Mouse (Mus musculus) heart, postnatal 10 days (tissue): ENCODE results near the gene Cacna2d1. TPM values are rescaled to one million over a fixed set of nuclear protein-coding genes. Genes with fewer than 3 reads are reported as not detected.
A peak's percentile ranks its signal among the peaks of the same experiment; 100 is the strongest.

Experiments used
- DNase-seq, 2 experiments: peaks; one replicate each; pipeline ENCODE4 v3.0.0; 2021
- intact Hi-C: fragments of 180-260 bp; cut with DNase I; formaldehyde crosslinking; loops from one replicate; pipeline ENCODE4 v1.15.1; 2025
- total RNA-seq, 2 experiments: library from RNA; stranded (reverse); gene quantifications; 2 replicates each; pipeline ENCODE4 v1.2.3; 2021

Cacna2d1 gene
- total RNA-seq, 2 experiments from 2014 or later: 67.1 to 70.1 TPM

DNA sequence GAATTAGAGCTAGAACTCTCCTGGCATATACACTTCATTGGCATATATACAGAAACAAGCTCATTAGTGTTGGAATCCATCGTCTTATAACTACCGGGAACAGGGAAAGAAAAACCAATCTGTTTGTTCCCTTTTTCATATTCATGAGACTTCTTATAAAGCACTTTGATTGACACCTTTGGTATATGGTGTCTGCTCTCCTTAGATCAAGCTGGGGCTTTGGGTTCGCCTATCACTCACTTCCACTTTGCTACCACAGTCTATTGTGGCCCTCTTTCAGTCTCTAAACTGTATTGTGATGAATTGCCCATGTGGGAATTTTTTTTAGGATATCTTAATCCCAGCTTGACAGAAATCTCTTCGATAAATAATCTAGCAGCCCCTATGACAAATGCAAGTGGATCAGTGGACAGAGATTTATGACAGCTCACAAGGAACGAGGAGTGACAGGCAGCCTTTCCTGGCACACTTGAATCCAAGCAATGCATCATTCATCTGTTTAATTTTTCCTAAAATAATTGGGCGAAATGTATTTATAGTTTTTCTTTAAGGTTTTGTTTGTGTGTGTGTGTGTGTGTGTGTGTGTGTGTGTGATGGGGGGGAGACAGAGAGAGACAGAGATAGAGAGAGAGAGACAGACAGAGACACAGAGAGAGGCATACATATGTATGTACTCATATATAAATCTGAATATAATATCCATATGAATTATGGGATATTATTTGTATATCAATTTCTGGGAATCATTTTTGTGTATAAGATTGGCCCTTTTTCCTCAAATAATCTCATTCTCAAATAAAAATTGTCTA lies 200.0 kb downstream of the Cacna2d1 start:
- no peak for DNase-seq
- intact Hi-C loops: no loop called here

DNA sequence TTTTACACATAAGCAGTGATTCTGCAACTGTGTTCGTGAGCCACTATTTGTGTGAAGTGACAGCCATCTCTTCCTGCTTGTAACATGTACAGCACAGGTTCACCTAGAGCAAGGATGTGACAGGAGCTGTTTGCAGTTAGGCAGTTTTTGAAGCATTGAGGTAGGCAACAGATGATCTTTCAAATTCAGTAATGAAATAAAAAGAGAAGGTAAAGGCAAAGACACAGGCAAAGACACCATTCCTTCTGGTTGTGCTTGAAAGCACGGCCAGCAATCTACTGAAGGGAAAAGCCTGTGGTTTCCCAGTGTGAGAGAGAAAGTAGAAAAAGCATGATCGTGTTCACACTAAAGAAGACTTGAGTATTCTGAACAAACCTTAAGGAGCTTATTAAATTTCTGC lies 201.5 kb downstream of the Cacna2d1 start:
- intact Hi-C loops: no loop called here
- DNase-seq: no peak

DNA sequence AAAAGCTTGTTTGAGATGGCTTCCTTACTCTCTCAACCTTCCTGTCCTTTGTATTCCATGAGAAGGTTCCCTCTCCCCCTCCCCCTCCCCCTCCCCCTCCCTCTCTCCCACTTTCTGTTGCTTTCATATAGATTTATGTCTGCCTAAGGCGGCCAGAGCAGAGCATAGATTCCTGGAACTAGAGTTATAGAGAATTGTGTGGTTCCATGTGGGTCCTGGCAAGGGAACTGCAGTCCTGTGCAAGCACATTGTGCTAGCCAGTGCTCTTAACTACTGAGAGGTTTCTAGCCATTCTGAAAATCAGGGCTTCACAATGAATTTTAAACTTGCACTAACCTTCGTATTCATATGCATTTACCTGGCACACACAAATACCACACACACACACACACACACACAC lies 202.3 kb downstream of the Cacna2d1 start:
- intact Hi-C loops: no loop called here
- no peak for DNase-seq

DNA sequence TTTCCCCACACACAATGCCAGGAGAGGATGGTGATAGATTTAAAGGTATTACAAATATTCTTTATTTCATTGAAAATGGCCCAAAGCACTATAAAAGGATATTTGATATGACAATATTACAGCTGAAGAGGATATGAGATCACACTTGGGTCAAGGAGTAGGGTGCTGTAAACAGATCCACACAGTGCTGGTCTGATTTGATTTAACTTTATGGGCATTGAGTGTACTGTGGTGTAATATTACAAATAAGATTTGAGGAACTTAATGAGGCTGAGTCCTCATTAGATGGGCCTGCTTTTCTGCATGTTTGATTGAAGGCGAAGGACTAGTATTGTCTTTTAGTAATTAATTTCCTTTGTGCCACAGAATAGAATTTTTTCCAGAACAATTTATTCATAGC lies 212.1 kb downstream of the Cacna2d1 start:
- intact Hi-C loops: no loop called here
- no peak for DNase-seq

DNA sequence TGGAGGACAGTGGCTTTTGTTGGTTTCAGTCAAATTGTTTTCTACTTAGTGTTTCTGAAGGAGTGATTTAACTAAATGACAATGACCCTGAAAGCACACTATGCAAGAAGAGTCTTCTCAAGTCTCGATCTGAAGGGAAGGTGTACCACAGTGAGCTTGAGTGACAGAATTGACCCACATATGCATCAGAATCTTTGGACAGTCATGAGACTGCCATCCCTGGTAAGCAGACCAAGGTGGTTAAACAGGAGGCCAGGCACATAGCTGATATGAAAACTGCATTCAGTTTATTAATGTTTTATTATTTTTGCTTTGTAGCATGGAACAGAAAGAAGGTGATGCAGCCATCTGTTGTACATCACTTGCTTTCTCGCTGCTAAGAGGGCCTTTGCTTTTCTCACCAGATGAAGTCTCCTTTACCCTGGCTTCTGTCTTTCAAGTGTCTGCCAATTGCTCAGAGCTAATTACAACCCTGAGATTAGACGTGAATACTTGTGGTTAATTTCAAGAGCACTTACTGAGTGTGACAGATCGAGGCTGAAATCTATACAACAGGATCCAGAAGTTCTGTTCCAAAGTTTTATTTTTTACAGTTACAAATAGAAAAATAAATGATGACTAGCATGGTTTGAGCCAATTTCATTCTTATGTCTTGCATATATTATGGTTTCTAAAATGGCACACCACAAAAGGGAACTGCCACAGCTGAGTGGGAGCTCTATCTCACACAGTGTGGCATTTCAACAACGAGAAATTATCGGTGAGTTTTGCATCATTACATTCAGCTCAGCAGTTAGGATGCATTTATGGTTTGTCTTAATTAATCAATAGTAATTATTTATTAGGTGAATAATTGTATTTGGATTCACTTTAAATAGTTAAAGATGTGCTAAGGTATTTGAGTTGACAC lies 221.1 kb downstream of the Cacna2d1 start:
- DNase-seq: peak in 1 of 2 experiments; percentile 10
- intact Hi-C loops: no loop called here

DNA sequence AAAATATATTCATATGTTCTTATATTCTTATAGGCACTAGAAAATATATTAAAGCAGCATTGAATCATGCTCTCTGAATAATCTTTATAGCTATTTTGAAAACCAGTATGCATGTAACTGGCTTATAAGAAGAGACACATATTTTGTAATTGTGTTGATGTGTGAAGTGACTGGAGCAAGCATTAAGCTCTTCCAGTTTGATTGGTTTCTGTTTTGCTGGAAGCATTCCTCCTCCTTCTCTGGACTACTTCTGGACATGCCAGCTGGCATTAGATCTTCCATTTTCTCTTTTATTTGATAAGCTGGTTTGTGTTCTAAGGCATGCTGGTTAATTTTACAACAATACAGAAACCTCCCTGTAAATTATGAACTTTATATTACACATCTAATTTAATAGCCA lies 228.8 kb downstream of the Cacna2d1 start:
- intact Hi-C loops: no loop called here
- peak in 1 of 2 experiments; percentile 8 for DNase-seq

DNA sequence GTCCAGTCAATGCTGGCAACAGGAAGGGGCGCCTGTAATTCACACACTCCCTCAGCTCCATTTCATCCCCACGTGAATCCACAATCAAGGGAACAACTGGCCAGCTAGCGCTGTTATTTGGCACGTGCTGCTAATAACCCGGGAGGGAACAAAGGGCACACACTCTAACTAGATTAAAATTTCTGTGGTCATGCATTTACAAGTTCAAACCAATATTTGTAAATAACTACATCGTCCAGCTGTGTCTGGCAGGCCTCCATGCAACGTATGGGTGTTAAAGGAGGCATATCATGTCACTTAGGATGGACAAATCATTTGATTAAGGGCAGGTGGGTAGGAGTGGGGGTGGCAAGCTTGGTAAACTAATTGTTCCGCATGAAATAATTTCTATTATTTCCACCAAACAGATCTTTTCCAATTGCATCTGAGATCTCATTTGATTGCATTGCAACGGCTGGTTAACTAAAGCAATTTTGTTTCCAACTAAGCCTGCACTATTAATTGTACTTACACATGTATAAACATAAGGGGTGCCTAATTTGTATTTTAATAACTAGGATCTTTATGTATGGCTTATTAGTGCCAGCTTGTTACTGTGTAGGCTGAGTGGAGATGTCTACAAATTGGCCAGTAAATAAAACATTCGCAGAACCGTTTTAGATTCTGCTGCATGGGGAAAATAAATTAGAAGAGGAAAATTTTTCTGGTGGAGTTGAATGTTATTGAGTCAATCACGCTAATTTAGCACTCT lies 231.8 kb downstream of the Cacna2d1 start:
- intact Hi-C loops: no loop called here
- DNase-seq: peak; percentile 18 to 28

DNA sequence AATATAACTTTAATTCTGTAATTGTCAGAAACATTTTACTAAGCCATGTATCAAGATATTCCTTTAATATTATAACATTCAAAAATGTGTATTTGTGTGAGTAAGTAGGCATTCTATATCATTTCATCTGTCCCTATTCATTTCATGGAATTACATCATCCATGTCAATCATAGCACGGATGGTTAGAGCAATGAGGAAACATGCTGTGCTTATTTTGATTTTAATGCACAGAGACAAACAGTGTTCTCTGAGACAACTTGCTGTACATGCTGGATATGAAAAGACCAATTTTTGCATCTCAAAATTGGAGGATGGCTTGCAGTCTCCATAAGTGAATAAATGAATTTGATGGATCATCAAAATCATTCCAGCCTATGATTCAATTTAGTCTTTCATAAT lies 232.4 kb downstream of the Cacna2d1 start:
- DNase-seq: no peak
- intact Hi-C loops: no loop called here

DNA sequence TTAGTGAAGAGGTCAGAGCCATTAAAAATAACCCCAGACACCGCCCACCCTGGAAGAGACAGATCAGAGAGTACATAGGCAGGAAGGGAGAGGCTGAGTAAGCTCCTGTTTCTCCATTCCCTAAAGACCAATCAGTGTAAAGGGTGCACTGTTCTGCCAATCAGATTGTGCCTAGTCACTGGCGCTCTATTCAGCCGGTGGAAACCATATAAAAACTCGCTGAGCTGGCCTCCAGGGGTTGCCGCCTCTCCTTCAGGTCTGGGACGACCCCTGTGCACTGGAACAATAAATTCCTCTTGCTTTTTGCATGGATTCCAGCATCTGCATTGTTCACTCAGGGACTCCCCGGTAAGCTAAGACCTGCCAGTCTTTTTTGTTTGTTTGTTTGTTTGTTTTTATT lies 246.6 kb downstream of the Cacna2d1 start:
- no peak for DNase-seq
- intact Hi-C loops: no loop called here

DNA sequence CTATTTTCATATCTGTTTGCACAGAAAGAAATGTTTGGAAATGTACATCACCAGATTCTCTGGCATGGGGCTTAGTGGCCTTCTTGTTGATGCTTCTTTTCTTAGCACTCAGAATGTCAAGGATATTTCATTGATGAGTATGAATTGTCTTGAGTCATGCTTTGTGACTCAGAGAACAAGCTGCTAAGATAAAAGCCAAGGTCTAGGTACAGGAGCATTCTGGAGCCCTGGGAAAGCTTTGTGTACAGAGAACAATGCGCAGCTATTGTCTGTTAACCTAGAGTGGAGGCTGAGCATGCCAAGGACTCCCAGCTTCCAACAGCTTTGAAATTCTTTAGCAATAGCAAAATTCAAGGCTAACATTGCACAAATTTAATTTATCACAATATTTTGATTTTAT lies 249.6 kb downstream of the Cacna2d1 start:
- no peak for DNase-seq
- intact Hi-C loops: no loop called here

DNA sequence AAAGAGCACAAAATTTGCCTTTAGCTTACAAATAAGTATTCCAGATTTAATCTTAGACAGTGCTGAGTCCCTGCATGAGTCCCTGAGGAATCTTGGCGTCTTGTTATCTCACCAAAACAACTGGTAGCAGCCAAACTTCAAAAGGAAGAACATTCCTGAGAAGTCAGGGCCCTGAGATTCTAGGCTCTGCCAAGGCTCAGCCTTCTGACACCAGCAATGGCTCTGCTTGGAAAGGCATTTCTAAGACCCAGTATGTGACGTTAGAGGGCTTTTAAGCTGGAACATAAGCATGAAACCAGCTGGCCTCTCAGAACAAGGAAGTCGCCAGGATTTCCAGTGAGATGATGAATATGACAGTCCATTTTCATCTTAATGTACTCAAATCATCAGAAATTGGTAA lies 253.4 kb downstream of the Cacna2d1 start:
- intact Hi-C loops: no loop called here
- peak; percentile 10 to 19 for DNase-seq

DNA sequence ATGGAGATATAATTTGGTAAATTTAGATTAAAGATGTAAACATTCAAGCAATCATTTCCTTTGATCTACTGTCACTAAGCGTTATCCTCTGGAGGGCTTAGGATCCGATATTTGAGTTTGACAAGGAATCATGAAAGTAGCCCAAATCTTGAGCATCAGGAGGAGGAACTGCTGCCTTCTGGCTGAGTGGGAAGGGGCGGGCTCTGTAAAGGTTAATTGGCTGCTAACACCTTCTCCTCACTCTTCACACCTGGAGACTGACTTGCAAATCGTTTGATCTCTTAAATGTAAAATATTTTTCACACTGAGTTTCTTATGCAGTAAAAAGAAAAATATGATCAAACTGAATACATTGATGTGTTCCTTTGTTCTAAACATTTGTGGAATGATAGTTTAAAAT lies 255.4 kb downstream of the Cacna2d1 start:
- intact Hi-C loops: no loop called here
- no peak for DNase-seq

DNA sequence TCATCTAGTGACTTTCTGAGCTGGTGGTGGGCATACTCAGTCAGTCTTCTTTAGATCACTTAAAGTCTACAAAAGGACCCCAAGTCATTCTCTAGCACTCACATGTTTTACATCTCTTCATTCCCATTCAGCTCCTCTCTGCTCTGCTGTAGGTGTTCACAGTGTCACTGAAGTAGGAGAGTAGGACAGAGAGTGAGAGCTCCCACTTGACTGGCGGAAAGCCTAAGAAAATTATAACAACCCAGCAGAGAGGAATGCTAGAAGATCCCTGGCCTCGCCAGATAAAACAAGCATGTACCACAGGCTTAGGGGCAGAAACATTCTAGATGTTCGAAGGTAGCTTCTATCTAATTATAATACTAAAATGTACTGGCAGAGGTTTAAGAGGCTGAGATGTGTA lies 256.7 kb downstream of the Cacna2d1 start:
- no peak for DNase-seq
- intact Hi-C loops: no loop called here

DNA sequence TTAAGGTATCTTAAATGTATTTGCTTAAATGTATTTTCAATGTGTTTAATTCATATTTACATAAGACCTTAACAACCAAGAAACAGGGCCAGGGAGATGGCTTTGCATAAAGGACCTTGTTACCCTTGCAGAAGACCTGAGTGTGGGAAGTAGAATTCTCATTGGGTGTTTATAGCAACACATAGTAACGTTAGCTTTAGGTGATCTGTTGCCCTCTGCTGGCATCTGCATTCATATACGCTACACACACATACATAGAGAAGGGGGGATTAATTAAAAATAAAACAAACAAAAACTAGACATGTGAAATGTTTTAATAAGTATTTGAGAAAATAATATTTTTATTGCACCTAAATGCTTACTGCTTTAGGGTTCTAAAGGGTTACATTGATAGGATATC lies 265.3 kb downstream of the Cacna2d1 start:
- intact Hi-C loops: loop anchor here (5.0 kb wide), 1 partner anchor 363 kb away; no protein-coding TSS in a partner anchor
- no peak for DNase-seq

DNA sequence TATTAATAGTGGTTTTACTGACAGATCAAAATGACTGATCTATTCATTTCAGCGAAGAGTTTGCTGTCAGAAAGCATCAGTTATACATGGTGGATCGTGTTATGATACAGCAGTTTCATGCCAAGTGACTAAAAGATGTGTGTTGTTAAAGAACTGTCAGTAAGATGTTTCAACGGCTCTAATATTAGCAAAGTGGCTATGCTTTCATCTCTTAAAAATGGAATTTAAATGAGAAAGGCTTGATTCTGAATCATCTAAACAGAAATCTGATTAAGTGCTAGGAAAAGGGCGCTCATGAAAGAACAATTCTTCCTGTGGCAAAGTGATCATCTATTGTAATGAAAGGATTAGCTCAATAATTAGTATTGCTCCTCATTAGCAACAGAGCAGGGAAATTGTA lies 287.5 kb downstream of the Cacna2d1 start:
- no peak for DNase-seq
- intact Hi-C loops: no loop called here

DNA sequence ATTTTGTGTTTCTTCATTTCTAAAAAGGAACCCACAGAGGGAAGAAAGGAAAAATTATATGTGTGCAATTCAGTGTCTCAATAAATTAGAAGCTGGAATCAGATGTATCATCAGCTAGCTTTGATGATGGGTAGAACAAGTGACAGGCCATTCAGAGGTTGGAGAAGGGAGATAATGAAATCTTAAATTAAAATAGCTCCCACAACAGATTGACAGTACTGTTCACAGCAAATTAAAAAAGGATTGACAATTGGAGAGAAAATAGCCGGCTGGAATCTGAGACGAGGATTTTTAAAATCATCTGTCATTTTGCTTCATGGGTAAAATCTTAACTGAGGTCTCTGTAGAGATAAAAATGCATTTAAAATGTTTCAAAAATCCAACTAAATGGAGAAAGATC lies 290.9 kb downstream of the Cacna2d1 start:
- DNase-seq: no peak
- intact Hi-C loops: no loop called here

DNA sequence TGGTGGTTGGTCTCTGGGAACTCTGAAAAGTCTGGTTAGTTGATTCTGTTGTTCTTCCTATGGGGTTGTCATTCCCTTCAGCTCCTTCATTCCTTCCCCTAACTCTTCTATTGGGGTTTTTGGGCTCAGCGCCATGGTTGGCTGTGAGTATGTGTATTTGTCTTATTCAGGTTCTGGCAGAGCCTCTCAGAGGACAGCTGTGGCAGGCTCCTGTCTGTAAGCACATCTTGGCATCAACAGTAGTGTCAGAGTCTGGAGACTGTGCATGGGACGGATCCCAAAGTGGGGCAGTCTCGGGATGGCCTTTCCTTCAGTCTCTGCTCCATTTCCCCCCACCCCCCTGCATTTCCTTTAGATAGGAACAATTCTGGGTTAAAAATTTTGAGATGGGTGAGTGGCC lies 294.9 kb downstream of the Cacna2d1 start:
- DNase-seq: peak; percentile 15 to 16
- intact Hi-C loops: no loop called here

DNA sequence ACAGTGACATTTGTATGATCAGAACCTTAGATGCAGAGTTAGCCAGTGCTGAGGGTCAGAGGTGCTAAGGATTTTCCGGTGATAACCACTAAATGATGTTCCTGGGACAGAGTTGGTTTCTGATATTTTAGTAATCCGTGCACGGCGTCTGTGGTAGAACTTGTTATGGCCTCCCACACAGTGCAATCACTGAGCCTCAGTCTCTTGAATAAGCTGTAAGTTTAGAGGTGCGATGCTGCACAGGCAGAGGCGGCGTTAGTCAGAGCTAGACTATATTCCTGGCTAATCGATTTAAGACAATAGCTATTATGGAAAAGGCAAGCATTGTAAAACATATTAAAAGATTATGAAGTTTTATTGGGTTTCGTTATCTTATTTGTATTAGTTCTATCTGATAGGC lies 297.0 kb downstream of the Cacna2d1 start:
- no peak for DNase-seq
- intact Hi-C loops: no loop called here

DNA sequence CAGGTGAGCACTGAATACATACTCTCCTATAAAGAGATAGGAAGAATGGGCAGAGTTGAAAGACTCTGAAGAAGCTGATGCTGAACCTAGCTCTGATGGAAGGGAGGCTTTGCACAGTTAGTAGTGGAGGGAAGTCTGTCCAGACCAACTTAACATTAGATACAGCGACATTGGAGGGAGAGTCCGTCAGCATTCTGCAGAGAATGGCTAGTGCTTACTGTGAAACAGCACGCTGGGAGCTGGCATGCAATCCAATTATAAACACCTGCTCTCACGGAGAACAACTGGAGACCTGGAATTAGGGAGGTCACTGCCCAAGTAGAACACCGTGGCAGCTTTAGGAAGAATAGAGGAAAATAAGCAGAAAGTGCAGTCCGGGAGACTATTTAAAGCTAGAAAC lies 300.4 kb downstream of the Cacna2d1 start:
- DNase-seq: no peak
- intact Hi-C loops: no loop called here

DNA sequence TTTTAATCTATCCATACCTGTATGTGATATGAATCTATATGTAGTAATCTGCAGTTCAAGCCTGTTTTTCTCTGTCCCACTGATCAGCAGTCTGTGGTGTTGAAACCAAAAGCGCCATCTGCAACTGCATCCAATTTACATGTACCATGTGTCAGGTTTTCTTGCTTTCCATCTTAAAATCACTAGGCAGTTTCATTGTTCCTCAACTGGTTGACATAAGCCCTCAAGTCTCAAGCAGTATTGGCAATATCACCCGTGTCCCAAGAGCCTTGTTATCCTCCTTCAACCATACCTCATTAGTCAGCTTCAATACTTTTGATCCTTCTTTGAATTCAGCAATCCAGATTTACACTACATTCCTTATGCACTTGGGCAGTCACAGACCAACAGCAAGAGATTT lies 301.4 kb downstream of the Cacna2d1 start:
- no peak for DNase-seq
- intact Hi-C loops: no loop called here

DNA sequence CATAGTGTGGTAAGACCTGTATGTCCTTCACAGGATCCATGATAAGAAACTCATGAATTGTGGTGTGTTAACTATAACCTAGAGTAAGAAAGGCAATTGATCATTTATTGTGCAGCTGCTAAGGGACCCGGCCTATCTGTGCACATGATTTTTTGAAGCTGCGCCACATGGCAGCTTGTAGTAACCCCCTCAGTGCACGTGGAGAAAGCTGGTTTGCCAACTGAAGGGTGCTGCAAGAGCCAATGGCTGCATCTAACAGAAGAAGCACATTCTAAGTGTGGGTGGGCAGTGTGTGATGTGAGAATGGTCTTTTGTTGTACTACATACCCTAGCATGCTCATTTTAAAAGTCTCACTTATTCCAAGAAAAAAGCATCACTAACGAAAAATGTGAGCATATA lies 302.1 kb downstream of the Cacna2d1 start:
- intact Hi-C loops: no loop called here
- DNase-seq: no peak
